Mouse (Mus musculus): ENCODE results near the gene Gdpd5. TPM values are rescaled to one million over a fixed set of nuclear protein-coding genes. Genes with fewer than 3 reads are reported as not detected.

The Gdpd5 gene
- polyA plus RNA-seq (2012; rRNA removed) = 31.0 and 33.8 TPM in 2 replicates

DNA sequence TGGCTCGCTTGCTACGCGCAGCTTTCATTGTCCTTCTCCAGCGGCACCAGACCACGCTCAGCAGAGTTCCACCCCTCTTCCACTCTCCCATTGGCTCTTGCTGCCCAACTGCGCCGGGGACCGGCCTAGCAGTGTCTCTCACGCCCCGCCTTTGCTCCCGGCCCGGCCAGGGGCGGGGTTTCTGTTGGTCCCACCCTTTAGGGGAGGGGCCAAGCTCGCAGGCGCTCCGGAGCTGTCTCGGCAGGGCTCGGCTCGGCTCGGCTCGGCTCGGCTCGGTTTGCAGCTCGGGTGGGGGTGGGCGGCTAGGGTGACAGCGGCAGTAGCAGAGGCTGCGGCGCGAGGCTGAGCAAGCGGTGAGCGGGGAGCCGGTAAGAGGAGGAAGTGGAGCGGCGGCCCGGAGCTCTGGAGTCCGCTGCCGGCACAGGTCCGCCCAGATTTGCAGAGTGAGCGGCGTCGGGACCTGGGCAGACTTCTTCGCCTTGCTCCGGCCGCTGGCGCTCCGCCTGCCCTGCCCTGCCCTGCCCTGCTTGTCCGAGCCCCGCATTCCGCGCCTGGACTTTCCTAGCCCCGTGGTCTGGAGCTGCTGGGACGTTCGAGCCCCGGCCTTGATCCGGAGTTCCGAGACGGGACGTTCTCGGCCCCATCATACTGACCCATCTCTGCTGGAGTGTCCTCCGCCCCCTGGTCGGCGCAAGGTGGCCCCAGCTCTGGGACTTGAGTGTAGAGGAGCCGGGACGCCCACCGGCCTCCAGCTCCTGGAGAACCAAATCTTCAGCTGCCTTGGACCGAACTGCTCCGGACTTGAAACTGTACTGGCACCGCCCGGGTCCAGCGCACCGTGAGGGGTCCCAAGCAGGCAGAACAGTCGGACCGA, at the start of gene Gdpd5:
Gene Gdpd5, plus strand, starts transcription at position 201 of the 874 bp plus-strand sequence.
- TF ChIP-seq POLR2A (IDR thresholded peaks at IDR 0.05; ENCODE audit: extremely low read depth, insufficient read depth, low read length) (peak; percentile 77), CTCF (IDR thresholded peaks at IDR 0.05; ENCODE audit: extremely low read depth, insufficient read depth, low read length) (no peak)
- H3K27ac ChIP-seq (ENCODE audit: insufficient read depth, low read length) = peak within 1 kb of the TSS; percentile 85
- H3K4me3 ChIP-seq (ENCODE audit: insufficient read depth, low read length) = peak within 1 kb of the TSS; percentile 51
- peaks cover 1% of the 10 kb centered on the region for H3K4me1 ChIP-seq (ENCODE audit: control insufficient read depth, insufficient read depth, low read length)

GRCm38 (mm10) chr7:99332774-99333480, 48.3 kb upstream of the Gdpd5 start:
- Histone ChIP-seq H3K27ac (ENCODE audit: insufficient read depth, low read length) (no peak overlapping the region), H3K4me3 (ENCODE audit: insufficient read depth, low read length) (no peak overlapping the region), H3K4me1 (ENCODE audit: control insufficient read depth, insufficient read depth, low read length) (no peaks in the 10 kb centered on the region)
- TF ChIP-seq POLR2A (IDR thresholded peaks at IDR 0.05; ENCODE audit: extremely low read depth, insufficient read depth, low read length) = no peak
- peak; percentile 84 for TF ChIP-seq CTCF (IDR thresholded peaks at IDR 0.05; ENCODE audit: extremely low read depth, insufficient read depth, low read length)

GRCm38 (mm10) chr7:99340736-99341135, 40.5 kb upstream of the Gdpd5 start:
- no peaks in the 10 kb centered on the region for H3K4me1 ChIP-seq (ENCODE audit: control insufficient read depth, insufficient read depth, low read length)
- TF ChIP-seq POLR2A (IDR thresholded peaks at IDR 0.05; ENCODE audit: extremely low read depth, insufficient read depth, low read length) (no peak), CTCF (IDR thresholded peaks at IDR 0.05; ENCODE audit: extremely low read depth, insufficient read depth, low read length) (no peak)
- no peak overlapping the region for H3K27ac ChIP-seq (ENCODE audit: insufficient read depth, low read length)
- H3K4me3 ChIP-seq (ENCODE audit: insufficient read depth, low read length) = no peak overlapping the region

- Histone ChIP-seq H3K27ac (ENCODE audit: insufficient read depth, low read length) (no peak overlapping the region), H3K4me1 (ENCODE audit: control insufficient read depth, insufficient read depth, low read length) (no peaks in the 10 kb centered on the region), H3K4me3 (ENCODE audit: insufficient read depth, low read length) (no peak overlapping the region)
- no peak for TF ChIP-seq POLR2A (IDR thresholded peaks at IDR 0.05; ENCODE audit: extremely low read depth, insufficient read depth, low read length)
- TF ChIP-seq CTCF (IDR thresholded peaks at IDR 0.05; ENCODE audit: extremely low read depth, insufficient read depth, low read length) = no peak
These were observed 37.6 kb upstream of the Gdpd5 start for GRCm38 (mm10) chr7:99343577-99343976.

GRCm38 (mm10) chr7:99347268-99347667, 33.9 kb upstream of the Gdpd5 start:
- Histone ChIP-seq H3K4me1 (ENCODE audit: control insufficient read depth, insufficient read depth, low read length) (no peaks in the 10 kb centered on the region), H3K4me3 (ENCODE audit: insufficient read depth, low read length) (no peak overlapping the region), H3K27ac (ENCODE audit: insufficient read depth, low read length) (no peak overlapping the region)
- TF ChIP-seq POLR2A (IDR thresholded peaks at IDR 0.05; ENCODE audit: extremely low read depth, insufficient read depth, low read length) (no peak), CTCF (IDR thresholded peaks at IDR 0.05; ENCODE audit: extremely low read depth, insufficient read depth, low read length) (no peak)

DNA sequence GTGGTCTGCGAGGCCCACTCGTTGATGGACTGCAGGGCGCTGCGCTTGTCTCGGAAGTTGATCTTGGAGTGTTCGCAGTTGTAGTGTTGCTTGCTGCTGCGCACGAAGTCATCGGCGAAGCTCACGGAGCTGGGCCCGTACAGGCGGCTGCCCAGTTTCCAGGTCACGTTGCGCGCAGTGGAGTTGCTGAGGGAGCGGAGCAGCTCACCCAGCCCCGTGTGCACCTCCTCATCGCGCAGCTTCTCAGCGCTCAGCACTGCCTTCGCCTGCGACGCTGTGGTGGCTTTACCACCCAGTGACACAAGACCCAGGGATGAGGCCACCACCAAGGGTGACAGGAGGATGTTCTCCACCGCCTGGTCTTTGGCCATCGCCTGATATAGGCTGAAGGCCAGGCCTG, 32.3 kb upstream of the Gdpd5 start:
- no peaks in the 10 kb centered on the region for H3K4me1 ChIP-seq (ENCODE audit: control insufficient read depth, insufficient read depth, low read length)

DNA sequence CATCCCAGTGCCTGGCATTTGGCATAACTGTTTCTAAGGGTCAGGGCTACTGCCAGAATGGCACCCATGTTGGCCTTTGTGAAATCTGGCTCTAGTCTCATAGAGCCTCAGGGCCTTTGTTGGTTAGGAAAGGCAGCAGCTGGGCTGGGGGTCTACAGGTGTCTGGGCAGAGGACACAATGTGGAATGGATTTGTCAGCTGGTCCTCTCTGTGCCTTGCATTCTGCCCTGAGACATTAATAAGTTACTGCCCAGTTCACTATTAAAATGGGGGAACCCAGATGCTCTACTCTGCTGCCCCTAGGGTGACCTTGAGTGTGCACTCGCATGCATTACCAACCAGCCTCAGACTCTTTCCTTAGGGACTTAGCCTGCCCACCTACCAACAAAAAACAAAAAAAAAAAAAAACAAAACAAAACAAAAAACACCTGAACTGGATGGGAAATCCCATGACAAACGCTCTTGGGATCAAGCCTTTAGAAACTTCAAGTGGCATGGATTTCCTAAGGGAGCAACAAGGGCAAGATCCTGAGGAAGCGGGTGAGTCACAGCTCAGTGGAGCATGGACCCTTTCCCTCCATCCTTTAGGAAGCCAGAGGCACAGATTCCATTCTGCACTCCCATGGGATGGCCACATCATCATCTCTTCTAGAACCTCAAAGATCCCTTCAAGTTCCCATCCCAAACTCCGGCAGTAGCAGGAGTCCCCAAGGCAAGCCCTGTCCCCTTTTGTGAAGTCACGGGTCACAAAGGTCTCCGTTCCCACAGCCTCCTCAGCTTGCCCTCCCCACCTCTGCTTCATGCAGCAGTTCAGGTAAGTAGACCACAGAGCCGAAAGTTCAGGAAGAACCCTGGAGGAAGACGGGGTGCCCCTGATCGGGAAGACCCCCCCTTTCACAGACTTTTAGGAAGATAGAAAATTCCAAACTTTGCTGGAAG, 31.2 kb upstream of the Gdpd5 start:
- no peak for TF ChIP-seq POLR2A (IDR thresholded peaks at IDR 0.05; ENCODE audit: extremely low read depth, insufficient read depth, low read length)
- no peak for TF ChIP-seq CTCF (IDR thresholded peaks at IDR 0.05; ENCODE audit: extremely low read depth, insufficient read depth, low read length)
- Histone ChIP-seq H3K27ac (ENCODE audit: insufficient read depth, low read length) (no peak overlapping the region), H3K4me1 (ENCODE audit: control insufficient read depth, insufficient read depth, low read length) (peaks cover 1% of the 10 kb centered on the region; the same call in 1 of the 2 replicates), H3K4me3 (ENCODE audit: insufficient read depth, low read length) (no peak overlapping the region)

More for the DNA sequence above, 32.3 kb upstream of the Gdpd5 start:
- Histone ChIP-seq H3K4me3 (ENCODE audit: insufficient read depth, low read length) (no peak overlapping the region), H3K27ac (ENCODE audit: insufficient read depth, low read length) (no peak overlapping the region)
- TF ChIP-seq POLR2A (IDR thresholded peaks at IDR 0.05; ENCODE audit: extremely low read depth, insufficient read depth, low read length) (no peak), CTCF (IDR thresholded peaks at IDR 0.05; ENCODE audit: extremely low read depth, insufficient read depth, low read length) (no peak)

DNA sequence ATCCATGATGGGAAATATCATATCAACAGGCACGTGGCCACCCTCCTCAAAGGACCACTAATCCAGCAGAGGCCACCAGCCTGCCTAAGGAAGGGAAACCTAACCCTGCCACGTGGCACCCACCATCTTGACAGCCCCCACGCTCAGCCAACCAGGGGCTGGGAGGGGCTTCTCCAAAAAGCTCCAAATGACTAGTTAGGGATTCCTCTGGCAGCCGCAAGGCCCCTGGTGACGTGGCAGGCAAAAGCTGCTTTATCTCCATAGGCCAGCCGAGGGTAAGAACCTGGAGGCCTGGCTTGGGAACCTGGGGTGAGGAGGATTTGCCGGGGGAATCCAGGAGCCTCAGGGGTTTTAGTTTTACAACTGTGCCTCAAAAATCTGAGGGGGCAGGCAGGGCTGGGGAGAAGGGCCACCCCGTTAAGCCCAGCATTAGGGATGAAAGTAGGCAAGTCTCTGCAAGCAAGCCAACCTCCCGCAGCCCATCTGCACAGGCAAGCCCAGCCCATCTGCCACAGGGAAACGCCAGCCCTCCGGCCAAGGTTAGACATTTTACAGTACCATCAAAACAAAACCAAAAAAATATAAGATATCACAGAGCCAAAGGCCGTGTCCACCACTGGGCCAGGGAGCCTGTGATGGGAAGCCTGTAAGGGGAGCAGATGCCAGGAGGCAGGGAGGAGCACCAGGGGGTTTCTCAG, 30.0 kb upstream of the Gdpd5 start:
- H3K27ac ChIP-seq (ENCODE audit: insufficient read depth, low read length) = no peak overlapping the region
- H3K4me3 ChIP-seq (ENCODE audit: insufficient read depth, low read length) = no peak overlapping the region
- TF ChIP-seq CTCF (IDR thresholded peaks at IDR 0.05; ENCODE audit: extremely low read depth, insufficient read depth, low read length) (no peak), POLR2A (IDR thresholded peaks at IDR 0.05; ENCODE audit: extremely low read depth, insufficient read depth, low read length) (no peak)
- peaks cover 10% of the 10 kb centered on the region for H3K4me1 ChIP-seq (ENCODE audit: control insufficient read depth, insufficient read depth, low read length)

All from cortical plate, adult 2 months (tissue).